In genomic region chr15:5414401-5414800, GRCm38 (mm10) we compare ENCODE assay signal across 19 mouse cellular contexts.
DNase-seq lines count a peak whose midpoint lies in the region; ATAC-seq and TF ChIP-seq lines count a peak whose summit lies in the region.
"Had no signal": no experiment of that assay in that cellular context is flagged by ENCODE, and none has a peak within 500 bp of the region (broad histone marks: within the 10 kb centered on the region; RNA-seq: fewer than 3 reads in every experiment).

No protein-coding gene starts in this region.

- ATAC-seq in lung, postnatal 0 days, result no peak
- ATAC-seq in granulocyte monocyte progenitor cell, adult 5-6 weeks (replicated peaks; ENCODE audit: poor library complexity, severe bottlenecking), result peak; percentile 89
- ATAC-seq: forebrain, embryonic 13.5 days; intestine, embryonic 16.5 days; liver, embryonic 12.5 days had no signal

- DNase-seq in lung, postnatal 0 days (ENCODE audit: low spot score), result peak; percentile 21
- no peak for DNase-seq in lung, adult 18-20 months
- peak; percentile 56 for DNase-seq in CD4-positive helper T cell, adult 2 months (ENCODE audit: low read depth, low spot score)
- DNase-seq in natural killer cell, adult 2 months (ENCODE audit: low spot score in 2 of 2), result peak; percentile 55 to 59
- DNase-seq in urinary bladder, postnatal 25 days (ENCODE audit: low spot score), result no peak
- DNase-seq in kidney, adult 11 months, result no peak
- DNase-seq in heart, postnatal 36 days, result no peak
- DNase-seq: cerebellum, adult 11-12 months; kidney, postnatal 25 days; right cerebral cortex, postnatal 14 days; thymus, postnatal 14 days had no signal

- no peak overlapping the region for H3K27ac ChIP-seq in lung, postnatal 0 days (ENCODE audit: low read length)
- H3K27ac ChIP-seq: embryonic facial prominence, embryonic 15.5 days; forebrain, embryonic 13.5 days; heart, embryonic 13.5 days; hindbrain, embryonic 12.5 days; liver, embryonic 12.5 days; midbrain, embryonic 12.5 days had no signal

- no peak overlapping the region for H3K4me3 ChIP-seq in lung, postnatal 0 days (ENCODE audit: low read depth, low read length)
- H3K4me3 ChIP-seq: embryonic facial prominence, embryonic 15.5 days; forebrain, embryonic 13.5 days; heart, embryonic 13.5 days; hindbrain, embryonic 12.5 days; liver, embryonic 12.5 days; midbrain, embryonic 12.5 days had no signal

- intact Hi-C loops in heart, postnatal 36 days (cut with DNase I), result no loop called here

- no peaks in the 10 kb centered on the region for H3K4me1 ChIP-seq in lung, postnatal 0 days (ENCODE audit: insufficient read depth, low read depth, low read length)
- H3K4me1 ChIP-seq: embryonic facial prominence, embryonic 15.5 days; forebrain, embryonic 13.5 days; heart, embryonic 13.5 days; hindbrain, embryonic 12.5 days; liver, embryonic 12.5 days; midbrain, embryonic 12.5 days had no signal

- no peak overlapping the region for H3K9ac ChIP-seq in lung, postnatal 0 days (replicated peaks; ENCODE audit: low read depth)
- H3K9ac ChIP-seq: embryonic facial prominence, embryonic 15.5 days; forebrain, embryonic 13.5 days; heart, embryonic 13.5 days; hindbrain, embryonic 12.5 days; liver, embryonic 12.5 days; midbrain, embryonic 12.5 days had no signal

- no peaks in the 10 kb centered on the region for H3K36me3 ChIP-seq in lung, postnatal 0 days (ENCODE audit: insufficient read depth, low read length)
- H3K36me3 ChIP-seq: embryonic facial prominence, embryonic 15.5 days; heart, embryonic 13.5 days; hindbrain, embryonic 12.5 days; liver, embryonic 12.5 days; midbrain, embryonic 12.5 days had no signal

- no peak for TF ChIP-seq EP300 in lung, postnatal 0 days (IDR thresholded peaks at IDR 0.05)

- WGBS in lung, postnatal 0 days, result 81% methylated on average over 5 of the region's 5 CpGs

- H3K9me3 ChIP-seq in lung, postnatal 0 days (ENCODE audit: low read length), result no peaks in the 10 kb centered on the region
- H3K9me3 ChIP-seq: embryonic facial prominence, embryonic 15.5 days; forebrain, embryonic 13.5 days; heart, embryonic 13.5 days; hindbrain, embryonic 12.5 days; liver, embryonic 12.5 days; midbrain, embryonic 12.5 days had no signal

- no peak for TF ChIP-seq CTCF in lung, postnatal 0 days (IDR thresholded peaks at IDR 0.05)

- H3K4me2 ChIP-seq in lung, postnatal 0 days (replicated peaks; ENCODE audit: low read depth, low read length), result no peak overlapping the region
- H3K4me2 ChIP-seq: embryonic facial prominence, embryonic 15.5 days; forebrain, embryonic 13.5 days; heart, embryonic 13.5 days; hindbrain, embryonic 12.5 days; liver, embryonic 12.5 days; midbrain, embryonic 12.5 days had no signal

- H3K27me3 ChIP-seq in lung, postnatal 0 days (replicated peaks; ENCODE audit: insufficient read depth, low read length), result no peaks in the 10 kb centered on the region
- H3K27me3 ChIP-seq: embryonic facial prominence, embryonic 15.5 days; forebrain, embryonic 13.5 days; heart, embryonic 13.5 days; hindbrain, embryonic 12.5 days; liver, embryonic 12.5 days; midbrain, embryonic 12.5 days had no signal

Comparison
In these comparisons a context has a peak if more than half of its experiments do, and no peak if none do; other contexts are left out.
1. DNase-seq: peak in lung, postnatal 0 days (single experiment), CD4-positive helper T cell, adult 2 months (single experiment) and natural killer cell, adult 2 months (2 of 2); none in lung, adult 18-20 months (0 of 2), urinary bladder, postnatal 25 days (single experiment), kidney, adult 11 months (single experiment) and heart, postnatal 36 days (0 of 2).